Mouse (Mus musculus): Measurements from ENCODE around the gene Smco4. TPM values are rescaled to one million over a fixed set of nuclear protein-coding genes. Genes with fewer than 3 reads are reported as not detected.

Gene Smco4
- total and polyA plus RNA-seq, 3 experiments: 26.9 to 65.6 (median 49.6) TPM

DNA sequence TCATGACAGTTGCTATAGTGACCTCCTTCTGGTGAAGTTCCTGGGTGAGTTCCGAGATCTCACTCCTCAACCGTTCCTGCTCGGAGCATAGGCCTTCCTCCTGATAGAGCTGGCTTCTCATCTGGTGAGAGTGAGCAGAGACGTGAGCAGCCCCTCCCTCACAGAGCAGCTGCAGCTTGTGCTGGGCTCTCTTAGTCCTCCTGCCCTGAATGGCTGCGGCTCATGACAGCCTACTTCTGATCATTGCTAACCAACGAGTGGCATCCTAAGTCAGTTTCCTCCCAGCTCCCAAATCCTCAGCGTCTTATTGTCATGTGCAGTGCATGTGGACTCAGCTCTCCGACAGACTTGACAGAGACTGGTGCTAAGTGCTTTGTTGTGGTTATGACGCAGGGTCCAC is 91.0 kb downstream of the Smco4 start:
- Histone ChIP-seq H3K27me3 (replicated peaks) (no peaks in the 10 kb centered on the region), H3K4me2 (ENCODE audit: insufficient read depth, low read depth, poor library complexity, severe bottlenecking) (no peak overlapping the region), H3K9ac (ENCODE audit: insufficient read depth, low read depth) (no peak overlapping the region), H3K4me3 (replicated peaks in 1 of 3; ENCODE audit: low read depth in 2 of 3, low read length in 2 of 3, poor library complexity in 1 of 3) (no peak overlapping the region), H3K4me1 (ENCODE audit: control insufficient read depth in 1 of 2, insufficient read depth in 2 of 2) (peaks cover 11 to 39% of the 10 kb centered on the region in 2 experiments), H3K27ac (ENCODE audit: insufficient read depth, low read depth) (no peak overlapping the region), H3K9me3 (replicated peaks; ENCODE audit: low read length) (no peaks in the 10 kb centered on the region), H3K79me2 (replicated peaks; ENCODE audit: control insufficient read depth, extremely low read depth, insufficient read depth, poor library complexity, severe bottlenecking) (no peaks in the 10 kb centered on the region), H3K36me3 (replicated peaks in 1 of 2; ENCODE audit: control insufficient read depth in 1 of 2, insufficient read depth in 1 of 2, low read length in 1 of 2) (no peaks in the 10 kb centered on the region)
- TF ChIP-seq BHLHE40 (IDR thresholded peaks at IDR 0.05; ENCODE audit: low read depth, low read length) (no peak), NELFE (IDR thresholded peaks at IDR 0.05; ENCODE audit: low read depth, low read length) (no peak), CHD1 (IDR thresholded peaks at IDR 0.05; ENCODE audit: low read depth, low read length) (no peak), GABPA (IDR thresholded peaks at IDR 0.05; ENCODE audit: insufficient replicate concordance, low read depth, low read length) (no peak), TCF12 (IDR thresholded peaks at IDR 0.05; ENCODE audit: low read depth, low read length) (no peak), ZMIZ1 (IDR thresholded peaks at IDR 0.05; ENCODE audit: low read depth, low read length) (no peak), TBP (conservative IDR thresholded peaks at IDR 0.05; ENCODE audit: low read depth, low read length) (no peak), POLR2AphosphoS2 (IDR thresholded peaks at IDR 0.05; ENCODE audit: low read depth, low read length) (no peak), RCOR1 (conservative IDR thresholded peaks at IDR 0.05; ENCODE audit: low read depth, low read length) (no peak), PAX5 (IDR thresholded peaks at IDR 0.05; ENCODE audit: low read length) (no peak), CHD2 (IDR thresholded peaks at IDR 0.05; ENCODE audit: low read length) (no peak), E2F4 (IDR thresholded peaks at IDR 0.05; ENCODE audit: insufficient replicate concordance, low read depth, low read length) (no peak)
- DNase-seq (ENCODE audit: extremely low read depth): no peak
- in situ Hi-C loops (cut with MboI; ENCODE audit: low pct_ligation_motif_present, low pct_unique_long_range_greater_than_20kb, low sequenced_read_pairs): no loop called here
- dilution Hi-C loops (cut with MboI; ENCODE audit: extremely low pct_ligation_motif_present, extremely low pct_unique_long_range_greater_than_20kb, low sequenced_read_pairs): no loop called here

- DNase-seq (ENCODE audit: extremely low read depth): no peak
- no peak overlapping the region for H3K9ac ChIP-seq (ENCODE audit: insufficient read depth, low read depth)
- TF ChIP-seq CHD1 (IDR thresholded peaks at IDR 0.05; ENCODE audit: low read depth, low read length): no peak
- no peak for TF ChIP-seq NRF1 (IDR thresholded peaks at IDR 0.05; ENCODE audit: low read depth, low read length)
- no peak for TF ChIP-seq SIN3A (IDR thresholded peaks at IDR 0.05; ENCODE audit: low read length)
- no peak for TF ChIP-seq MYC (IDR thresholded peaks at IDR 0.05; ENCODE audit: low read depth, low read length)
- no peak for TF ChIP-seq JUN (IDR thresholded peaks at IDR 0.05; ENCODE audit: insufficient read depth, low read depth, low read length)
- no peak for TF ChIP-seq IRF4 (IDR thresholded peaks at IDR 0.05; ENCODE audit: low read depth, low read length)
- no peak for TF ChIP-seq RAD21 (IDR thresholded peaks at IDR 0.05; ENCODE audit: low read depth, low read length)
- TF ChIP-seq USF2 (conservative IDR thresholded peaks at IDR 0.05; ENCODE audit: low read depth, low read length): no peak
- no peak for TF ChIP-seq E2F4 (IDR thresholded peaks at IDR 0.05; ENCODE audit: insufficient replicate concordance, low read depth, low read length)
- no peak for TF ChIP-seq CHD2 (IDR thresholded peaks at IDR 0.05; ENCODE audit: low read length)
- no peak for TF ChIP-seq MAFK (IDR thresholded peaks at IDR 0.05; ENCODE audit: insufficient replicate concordance, low read length)
- no peak for TF ChIP-seq NELFE (IDR thresholded peaks at IDR 0.05; ENCODE audit: low read depth, low read length)
- TF ChIP-seq HCFC1 (IDR thresholded peaks at IDR 0.05; ENCODE audit: low read depth, low read length): no peak
- no peak for TF ChIP-seq TCF12 (IDR thresholded peaks at IDR 0.05; ENCODE audit: low read depth, low read length)
- no peak for TF ChIP-seq CTCF (conservative IDR thresholded peaks at IDR 0.05 in 1 of 2, IDR thresholded peaks at IDR 0.05 in 1 of 2; ENCODE audit: low read depth in 2 of 2, low read length in 2 of 2)
- no peak for TF ChIP-seq PAX5 (IDR thresholded peaks at IDR 0.05; ENCODE audit: low read length)
- peaks cover 6 to 33% of the 10 kb centered on the region in 2 experiments for H3K4me1 ChIP-seq (ENCODE audit: control insufficient read depth in 1 of 2, insufficient read depth in 2 of 2)
- no peaks in the 10 kb centered on the region for H3K79me2 ChIP-seq (replicated peaks; ENCODE audit: control insufficient read depth, extremely low read depth, insufficient read depth, poor library complexity, severe bottlenecking)
- H3K27ac ChIP-seq (ENCODE audit: insufficient read depth, low read depth): no peak overlapping the region
- no peaks in the 10 kb centered on the region for H3K27me3 ChIP-seq (replicated peaks)
- H3K4me2 ChIP-seq (ENCODE audit: insufficient read depth, low read depth, poor library complexity, severe bottlenecking): no peak overlapping the region
- dilution Hi-C loops (cut with MboI; ENCODE audit: extremely low pct_ligation_motif_present, extremely low pct_unique_long_range_greater_than_20kb, low sequenced_read_pairs) (no loop called here), in situ Hi-C loops (cut with MboI; ENCODE audit: low pct_ligation_motif_present, low pct_unique_long_range_greater_than_20kb, low sequenced_read_pairs) (no loop called here)
- H3K9me3 ChIP-seq (replicated peaks; ENCODE audit: low read length): no peaks in the 10 kb centered on the region
- H3K4me3 ChIP-seq (replicated peaks in 1 of 3; ENCODE audit: low read depth in 2 of 3, low read length in 2 of 3, poor library complexity in 1 of 3): no peak overlapping the region
- no peaks in the 10 kb centered on the region for H3K36me3 ChIP-seq (replicated peaks in 1 of 2; ENCODE audit: control insufficient read depth in 1 of 2, insufficient read depth in 1 of 2, low read length in 1 of 2)
Measured at GRCm38 (mm10) chr9:15585956-15586355, 92.7 kb downstream of the Smco4 start.
